Mouse (Mus musculus) lung, postnatal 0 days (tissue): ENCODE data around the gene Atp6v1e1.

Experiments used
- CTCF ChIP-seq: IDR thresholded peaks from 2 replicates; pipeline ENCODE4 v1.5.1; 2016; ENCODE audit warnings: antibody characterized with exemption, mild to moderate bottlenecking
- EP300 ChIP-seq: IDR thresholded peaks from 2 replicates; pipeline ENCODE4 v1.6.1; 2016; ENCODE audit warnings: antibody characterized with exemption, mild to moderate bottlenecking, control low read depth

DNA sequence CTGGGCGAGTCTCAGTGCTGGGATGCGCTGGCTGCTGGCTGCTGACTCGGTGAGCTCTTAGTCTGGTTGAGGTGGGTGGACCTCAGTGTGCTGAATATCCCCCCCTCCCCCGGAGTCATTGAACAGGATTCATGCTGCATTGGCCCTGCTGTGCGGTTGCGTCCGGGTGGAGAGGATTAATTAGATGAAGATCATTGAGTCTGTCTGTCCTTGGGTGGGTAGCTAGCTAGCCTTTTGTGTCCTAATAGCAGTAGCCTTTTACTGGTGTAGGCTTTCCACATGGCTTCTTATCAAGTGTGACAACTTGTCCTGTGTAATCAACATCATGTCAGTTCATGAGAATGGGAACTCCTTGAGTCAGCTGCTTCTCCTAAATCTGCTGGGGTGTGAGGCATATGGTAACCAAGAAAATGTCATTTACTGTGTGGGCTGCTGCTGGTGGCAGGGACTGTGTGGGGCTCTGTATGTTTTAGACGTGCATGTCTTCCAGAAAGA is 35.7 kb upstream of the Atp6v1e1 start:
- TF ChIP-seq CTCF (no peak), EP300 (no peak)
